Mouse (Mus musculus) spleen, postnatal 10 days (tissue): ENCODE data around the gene Fem1b.
"Not testable (repeated sequence)": the region's sequence is repeated elsewhere in the genome, so short reads cannot be mapped to it uniquely, and the experiment has no call there.

Source experiments
- DNase-seq, 2 experiments: peaks; one replicate each; pipeline ENCODE4 v3.0.0; 2021 to 2022; ENCODE audit warnings: low spot score in 2 of 2

Gene Fem1b

GRCm38 (mm10) chr9:62827939-62828652, 16.4 kb upstream of the Fem1b start:
- DNase-seq, result peak in 1 of 2 experiments; percentile 40

- DNase-seq, result no peak
Observed at GRCm38 (mm10) chr9:62826456-62826855, 14.7 kb upstream of the Fem1b start.

GRCm38 (mm10) chr9:62825791-62826393, 14.2 kb upstream of the Fem1b start:
- DNase-seq, result no peak

GRCm38 (mm10) chr9:62821811-62822210, 10.1 kb upstream of the Fem1b start:
- DNase-seq, result no peak

- DNase-seq, result no peak
Observed at GRCm38 (mm10) chr9:62820829-62821228, 9.1 kb upstream of the Fem1b start.

GRCm38 (mm10) chr9:62819910-62820309, 8.2 kb upstream of the Fem1b start:
- DNase-seq, result not testable (repeated sequence)

- no peak for DNase-seq
Observed at GRCm38 (mm10) chr9:62819494-62819893, 7.8 kb upstream of the Fem1b start.

- no peak for DNase-seq
Observed at GRCm38 (mm10) chr9:62817828-62818614, 6.3 kb upstream of the Fem1b start.

GRCm38 (mm10) chr9:62817099-62817571, 5.4 kb upstream of the Fem1b start:
- no peak for DNase-seq

- no peak for DNase-seq
Observed at GRCm38 (mm10) chr9:62816323-62817098, 4.8 kb upstream of the Fem1b start.

- no peak for DNase-seq
Observed at GRCm38 (mm10) chr9:62814751-62815150, 3.0 kb upstream of the Fem1b start.

GRCm38 (mm10) chr9:62812216-62813049, 699 bp upstream of the Fem1b start:
- no peak for DNase-seq

GRCm38 (mm10) chr9:62810543-62811515, 905 bp downstream of the Fem1b start:
- DNase-seq, result peak; percentile 62 to 66

- no peak for DNase-seq
Observed at GRCm38 (mm10) chr9:62810095-62810494, 1.6 kb downstream of the Fem1b start.

- DNase-seq, result not testable (repeated sequence)
Observed at GRCm38 (mm10) chr9:62799218-62799617, 12.5 kb downstream of the Fem1b start.

- DNase-seq, result no peak
Observed at GRCm38 (mm10) chr9:62789856-62790255, 21.9 kb downstream of the Fem1b start.

GRCm38 (mm10) chr9:62786721-62787120, 25.0 kb downstream of the Fem1b start:
- no peak for DNase-seq

- DNase-seq, result no peak
Observed at GRCm38 (mm10) chr9:62784233-62784632, 27.5 kb downstream of the Fem1b start.

GRCm38 (mm10) chr9:62782976-62783781, 28.6 kb downstream of the Fem1b start:
- DNase-seq, result peak in 1 of 2 experiments; percentile 51
